Mouse (Mus musculus) WW6 (cell line): ENCODE results near the gene Itga10.
"Not testable (repeated sequence)": the region's sequence is repeated elsewhere in the genome, so short reads cannot be mapped to it uniquely, and the experiment has no call there.

Experiments used
- DNase-seq: peaks from one replicate; pipeline ENCODE4 v3.0.0-alpha.2; 2013; ENCODE audit warnings: low read depth, low spot score

Itga10 gene

DNA sequence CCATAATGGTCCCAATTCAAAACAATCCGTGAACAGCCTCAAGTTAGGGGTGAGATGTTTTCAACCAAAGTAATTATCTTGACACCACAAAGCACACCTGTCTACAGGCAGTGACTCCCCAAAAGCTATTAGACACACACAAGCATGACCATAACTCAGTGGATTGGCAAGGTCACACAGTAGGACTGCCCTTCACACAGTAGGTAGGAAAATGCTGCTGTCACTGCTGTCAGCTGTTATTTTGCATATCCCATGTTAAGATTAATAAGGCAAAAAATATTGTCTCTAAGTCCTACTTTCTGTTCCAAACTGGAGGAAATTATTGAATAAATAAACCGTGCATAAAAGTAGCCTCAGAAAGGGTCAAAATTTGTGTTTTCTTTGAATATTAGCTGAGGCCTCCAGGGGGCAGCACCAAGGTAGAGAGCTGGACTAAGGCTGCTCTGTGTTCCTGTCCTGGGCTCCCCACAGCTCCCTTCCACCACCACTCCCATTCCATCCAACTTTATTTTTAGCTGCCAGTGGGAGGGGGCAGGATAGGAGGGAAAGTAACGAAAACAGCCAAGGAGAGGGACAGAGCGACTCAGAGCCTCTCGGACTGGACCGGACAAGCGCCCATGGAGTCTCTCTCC lies at the start of gene Itga10:
Gene Itga10, plus strand, starts transcription at position 567 of the 632 bp plus-strand sequence.
- DNase-seq: no peak

DNA sequence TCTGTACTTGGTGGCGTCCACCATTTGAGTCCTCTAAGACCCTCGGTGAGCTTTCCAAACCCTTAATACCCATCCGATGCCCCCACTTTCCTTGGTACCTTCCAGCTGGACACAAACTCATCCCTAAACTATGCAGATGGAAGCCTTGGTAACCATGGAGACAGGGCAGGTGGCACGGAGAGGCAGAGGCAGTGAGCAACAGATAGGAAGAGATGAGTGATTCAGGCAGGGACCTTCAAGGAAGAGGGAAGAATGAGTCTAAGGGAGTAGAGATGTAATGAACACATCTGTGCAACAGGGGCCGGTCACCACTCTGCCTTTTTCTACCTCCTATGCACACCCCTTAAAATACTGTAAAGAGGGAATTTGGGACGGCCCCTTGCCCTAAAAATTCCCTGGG lies 49.7 kb upstream of the Itga10 start:
- no peak for DNase-seq

DNA sequence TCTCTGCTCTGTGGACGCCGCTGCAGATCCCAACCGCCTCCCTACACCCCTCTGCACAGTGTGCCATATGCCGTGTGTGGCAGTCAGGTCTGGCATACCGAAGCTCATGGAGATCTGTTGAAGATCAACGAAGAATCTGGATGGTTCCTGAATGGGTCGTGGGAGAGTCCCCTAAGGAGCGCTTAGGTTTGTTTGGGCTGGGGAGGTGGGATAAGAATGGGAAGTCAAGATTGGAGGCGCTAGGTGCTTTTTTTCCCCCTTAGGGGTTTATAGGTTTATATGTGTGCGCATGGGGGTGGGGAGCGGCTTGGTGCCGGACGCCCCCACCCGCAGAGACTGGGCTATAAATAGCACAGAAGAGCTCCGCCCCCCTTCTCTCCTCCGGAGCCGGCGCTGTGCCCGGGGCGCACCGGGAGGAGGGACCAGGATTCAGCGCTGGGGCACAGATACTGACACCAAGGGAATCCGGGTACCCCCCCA lies 49.1 kb upstream of the Itga10 start, which contains the start of gene Ankrd34a:
Gene Ankrd34a, plus strand, starts transcription at position 409 of the 480 bp plus-strand sequence.
- DNase-seq: no peak

DNA sequence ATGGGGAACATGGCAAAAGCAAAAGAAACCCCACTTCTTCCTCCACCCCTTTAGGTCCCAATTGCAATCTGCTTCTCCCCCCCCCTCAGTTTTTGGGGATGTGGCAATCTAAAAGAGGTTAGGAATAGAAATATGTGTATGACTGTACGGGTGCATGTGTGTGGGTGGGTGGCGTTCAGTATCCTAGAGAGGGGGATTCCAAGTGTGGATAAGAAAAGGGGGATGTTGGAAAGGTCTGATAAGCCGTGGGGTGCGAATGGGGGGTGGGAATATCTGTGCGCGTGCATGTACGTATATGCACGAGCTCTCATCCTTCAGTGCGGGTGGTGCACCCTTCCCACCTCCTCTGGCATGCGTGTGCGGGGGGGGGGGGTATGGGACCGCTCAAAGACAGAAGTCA lies 48.5 kb upstream of the Itga10 start:
- no peak for DNase-seq

DNA sequence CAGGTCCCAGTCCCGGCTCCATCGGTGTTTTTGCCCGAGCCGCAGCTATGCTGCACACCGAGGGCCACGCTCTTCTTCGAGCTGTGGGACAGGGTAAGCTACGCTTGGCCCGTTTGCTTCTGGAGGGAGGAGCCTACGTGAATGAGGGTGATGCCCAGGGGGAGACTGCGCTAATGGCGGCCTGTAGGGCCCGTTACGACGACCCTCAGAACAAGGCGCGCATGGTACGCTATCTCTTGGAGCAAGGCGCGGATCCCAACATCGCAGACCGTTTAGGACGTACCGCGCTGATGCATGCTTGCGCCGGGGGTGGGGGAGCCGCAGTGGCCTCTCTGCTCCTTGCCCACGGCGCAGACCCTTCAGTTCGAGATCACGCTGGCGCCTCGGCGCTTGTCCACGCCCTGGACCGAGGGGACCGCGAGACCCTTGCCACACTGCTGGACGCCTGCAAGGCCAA lies 47.9 kb upstream of the Itga10 start:
- no peak for DNase-seq

DNA sequence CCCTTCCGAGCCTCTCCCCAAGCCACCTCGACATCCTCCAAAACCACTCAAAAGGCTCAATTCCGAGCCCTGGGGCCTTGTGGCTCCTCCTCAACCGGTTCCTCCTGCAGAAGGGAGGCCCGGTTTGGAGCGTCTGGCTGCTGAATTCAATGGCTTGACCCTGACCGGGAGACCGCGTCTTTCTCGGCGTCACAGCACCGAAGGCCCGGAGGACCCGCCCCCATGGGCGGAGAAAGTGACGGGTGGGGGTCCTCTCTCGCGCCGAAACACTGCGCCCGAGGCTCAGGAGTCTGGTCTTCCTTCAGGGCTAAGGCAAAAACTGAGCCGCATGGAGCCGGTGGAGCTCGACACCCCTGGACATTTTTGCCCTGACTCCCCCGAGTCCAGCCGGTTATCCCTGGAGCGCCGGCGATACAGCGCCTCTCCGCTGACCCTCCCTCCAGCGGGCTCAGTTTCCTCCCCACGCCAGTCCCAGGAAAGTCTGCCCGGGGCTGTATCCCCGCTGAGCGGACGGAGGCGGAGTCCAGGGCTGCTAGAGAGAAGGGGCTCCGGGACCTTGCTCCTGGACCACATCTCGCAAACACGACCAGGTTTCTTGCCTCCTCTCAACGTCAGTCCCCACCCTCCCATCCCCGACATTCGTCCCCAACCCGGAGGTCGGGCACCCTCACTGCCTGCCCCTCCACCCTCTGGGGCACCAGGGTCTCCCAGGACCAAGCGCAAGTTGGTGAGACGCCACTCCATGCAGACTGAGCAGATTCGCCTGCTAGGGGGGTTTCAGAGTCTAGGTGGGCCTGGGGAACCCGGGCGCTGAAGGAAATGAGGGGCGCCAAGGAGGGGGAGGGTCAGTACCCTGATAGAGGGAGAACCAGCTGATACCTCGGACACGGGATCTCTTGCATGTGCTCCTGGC lies 47.0 kb upstream of the Itga10 start:
- no peak for DNase-seq

DNA sequence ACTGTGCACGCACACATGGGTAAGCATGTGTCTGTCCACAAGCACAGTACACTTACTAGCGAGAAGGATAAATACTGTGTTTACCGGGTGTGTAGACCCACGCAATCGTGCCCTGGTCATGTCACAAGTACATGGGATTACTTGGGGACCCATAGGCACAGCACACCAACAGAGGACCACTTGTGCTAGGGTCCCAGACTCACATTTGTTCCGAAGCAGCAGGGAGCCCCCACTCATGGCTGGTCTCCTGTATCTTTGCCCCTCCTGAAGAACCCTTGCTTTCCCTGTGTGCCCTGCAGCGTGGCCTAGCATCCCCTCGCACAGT lies 46.4 kb upstream of the Itga10 start:
- DNase-seq: no peak

DNA sequence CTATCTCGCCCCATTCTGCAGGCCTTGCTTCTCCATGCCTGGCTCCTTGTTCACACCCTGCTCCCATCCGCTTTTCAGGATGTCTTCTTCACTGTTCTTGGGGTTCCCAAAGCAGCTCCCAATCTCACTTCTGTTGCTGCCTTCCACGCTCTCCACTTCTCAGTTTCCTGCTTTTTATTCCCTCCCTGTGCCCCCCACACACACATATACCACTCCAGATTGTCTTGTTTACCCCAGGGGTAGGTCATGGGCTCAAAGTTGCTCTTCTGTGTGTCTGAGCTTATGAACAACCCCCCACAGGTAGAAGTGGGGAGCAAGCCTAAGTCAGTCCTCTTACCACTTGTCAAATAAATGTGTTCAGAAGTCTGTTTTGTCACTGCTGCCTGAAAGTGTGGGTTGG lies 46.0 kb upstream of the Itga10 start:
- DNase-seq: no peak

DNA sequence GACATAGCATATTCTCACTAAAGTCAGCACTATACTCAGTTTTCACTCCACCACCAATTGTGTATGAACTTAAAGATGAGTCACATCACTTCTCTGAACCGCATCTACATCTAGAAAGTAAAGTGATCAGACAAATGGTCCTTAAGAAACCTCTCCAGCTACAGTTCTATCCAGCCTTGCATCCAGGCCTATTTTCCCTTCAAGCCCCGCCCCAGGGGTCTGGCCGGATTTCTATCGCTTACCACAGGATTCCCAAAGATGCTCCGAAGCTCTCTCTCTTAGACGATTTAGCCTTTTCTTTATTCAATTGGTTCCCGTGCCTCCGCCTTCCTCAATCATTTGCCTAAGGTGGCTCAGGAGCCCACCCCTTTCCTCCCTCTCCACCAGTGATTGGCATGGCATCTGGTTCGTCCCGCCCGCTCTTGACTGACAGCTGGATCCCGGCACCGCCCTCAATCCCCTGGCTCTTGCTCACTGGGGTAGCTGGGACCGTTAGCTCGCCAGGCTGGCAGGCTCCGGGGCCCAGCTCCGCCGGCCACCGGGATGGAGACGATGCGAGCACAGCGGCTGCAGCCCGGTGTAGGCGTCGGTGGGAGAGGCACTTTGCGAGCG lies 44.6 kb upstream of the Itga10 start, which contains the start of gene Lix1l:
Gene Lix1l, plus strand, starts transcription at position 511 of the 612 bp plus-strand sequence.
- DNase-seq: peak; percentile 93

DNA sequence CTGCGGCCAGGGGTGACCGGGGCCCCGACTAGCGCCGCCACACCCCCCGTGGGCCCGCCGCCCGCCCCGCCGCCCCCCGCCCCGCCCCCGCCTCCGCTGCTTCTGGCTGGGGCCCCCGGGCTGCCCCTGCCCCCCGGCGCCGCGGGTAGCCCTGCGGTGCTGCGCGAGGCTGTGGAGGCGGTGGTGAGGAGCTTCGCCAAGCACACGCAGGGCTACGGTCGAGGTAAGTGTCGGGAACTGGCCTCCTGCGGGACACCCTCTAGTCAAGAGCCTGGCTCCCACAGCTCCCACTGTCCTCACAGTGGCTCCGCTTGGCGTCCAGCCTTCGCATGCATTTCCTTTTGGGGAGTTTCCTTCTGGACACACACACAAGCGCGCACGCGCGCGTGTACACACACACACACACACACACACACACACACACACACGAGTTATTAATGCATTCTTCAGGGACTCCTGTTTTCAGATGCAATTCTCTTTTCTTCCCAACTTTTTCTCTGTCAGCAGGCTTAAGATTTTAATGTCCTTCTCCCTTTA lies 44.1 kb upstream of the Itga10 start:
- DNase-seq: no peak

DNA sequence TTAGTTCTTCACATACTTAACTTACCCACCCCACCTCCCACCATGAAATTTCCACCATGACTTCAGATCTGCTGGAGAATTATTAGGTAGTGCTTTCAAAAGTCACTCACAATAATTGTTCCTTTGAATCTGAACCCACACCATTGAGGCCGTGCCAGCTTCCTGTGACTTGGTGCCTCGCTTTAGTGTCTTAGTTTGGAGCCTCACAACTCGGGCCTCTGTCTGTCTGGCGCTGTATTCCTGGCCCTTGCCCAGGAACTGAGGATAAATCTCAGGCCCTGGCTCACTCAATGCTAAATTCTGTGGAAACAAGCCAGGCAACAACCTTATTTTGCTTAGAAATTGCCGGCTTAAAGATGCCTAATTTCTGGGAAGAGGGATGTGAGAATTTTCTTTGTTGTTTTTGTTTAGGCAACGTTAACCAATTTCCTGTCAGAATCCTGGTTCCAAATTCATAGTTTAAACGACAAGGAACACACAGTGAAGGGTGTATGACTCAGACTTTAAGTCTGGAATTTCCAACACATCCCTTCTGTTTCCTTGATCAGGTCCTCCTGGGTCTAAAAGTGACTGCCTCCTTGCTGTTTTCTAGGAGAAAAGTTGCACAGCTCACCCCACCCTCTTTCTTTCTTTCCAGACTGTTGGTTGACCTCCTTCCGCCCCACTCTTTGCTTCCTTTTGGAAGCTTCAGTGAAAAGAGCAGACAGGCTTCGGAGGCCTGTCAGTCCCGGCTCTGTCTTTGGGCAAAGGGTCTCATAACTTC lies 43.3 kb upstream of the Itga10 start:
- DNase-seq: no peak

DNA sequence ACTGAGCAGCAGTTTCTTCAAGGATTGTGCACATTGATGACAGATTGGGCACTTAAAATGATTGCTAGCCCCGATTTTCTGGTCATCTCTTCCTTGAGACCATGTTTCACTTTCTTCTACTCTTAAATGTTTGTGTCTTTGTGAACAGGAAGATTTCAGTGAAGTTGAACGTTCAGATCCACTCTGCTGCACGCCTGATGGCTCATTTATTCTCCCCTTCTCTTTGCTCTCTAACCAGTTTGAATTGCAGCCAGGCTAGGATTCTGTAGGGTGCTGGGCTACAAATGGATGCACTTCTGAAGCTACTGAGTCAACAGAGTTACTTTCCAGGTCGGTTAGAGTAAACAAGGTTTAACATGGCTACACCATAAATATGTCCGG lies 42.7 kb upstream of the Itga10 start:
- DNase-seq: no peak

DNA sequence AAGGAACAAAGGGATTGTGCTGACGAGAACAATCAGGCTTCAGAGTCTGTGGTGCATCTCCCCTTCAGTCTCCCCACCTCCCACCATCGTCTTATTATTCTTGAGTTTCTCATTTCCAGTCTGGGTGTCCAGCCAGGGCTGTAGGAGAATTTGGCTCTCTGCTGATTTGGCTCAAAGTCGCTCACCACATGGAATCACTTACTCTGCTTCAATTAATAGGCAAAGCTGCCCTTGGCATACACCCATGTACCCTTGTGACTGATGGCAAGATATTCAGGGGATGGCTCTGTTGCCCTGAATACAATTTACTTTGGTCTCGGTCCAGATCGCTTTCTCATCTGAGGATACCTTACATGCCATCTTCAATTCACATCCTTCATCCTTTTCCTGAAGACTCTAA lies 42.1 kb upstream of the Itga10 start:
- no peak for DNase-seq

DNA sequence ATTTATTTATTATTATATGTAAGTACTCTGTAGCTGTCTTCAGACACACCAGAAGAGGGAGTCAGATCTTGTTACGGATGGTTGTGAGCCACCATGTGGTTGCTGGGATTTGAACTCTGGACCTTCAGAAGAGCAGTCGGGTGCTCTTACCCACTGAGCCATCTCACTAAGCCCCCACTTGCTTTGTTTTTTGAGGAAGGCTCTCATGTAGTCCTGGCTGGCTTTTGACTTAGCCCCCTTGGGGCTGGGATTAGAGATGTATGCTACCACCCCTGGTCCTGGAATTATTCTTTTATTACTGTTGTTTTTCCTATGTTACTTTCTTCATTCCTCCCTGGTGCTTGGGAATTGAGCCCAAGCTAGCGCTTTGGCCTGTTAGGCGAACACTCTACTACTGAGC lies 39.4 kb upstream of the Itga10 start:
- not testable (repeated sequence) for DNase-seq

DNA sequence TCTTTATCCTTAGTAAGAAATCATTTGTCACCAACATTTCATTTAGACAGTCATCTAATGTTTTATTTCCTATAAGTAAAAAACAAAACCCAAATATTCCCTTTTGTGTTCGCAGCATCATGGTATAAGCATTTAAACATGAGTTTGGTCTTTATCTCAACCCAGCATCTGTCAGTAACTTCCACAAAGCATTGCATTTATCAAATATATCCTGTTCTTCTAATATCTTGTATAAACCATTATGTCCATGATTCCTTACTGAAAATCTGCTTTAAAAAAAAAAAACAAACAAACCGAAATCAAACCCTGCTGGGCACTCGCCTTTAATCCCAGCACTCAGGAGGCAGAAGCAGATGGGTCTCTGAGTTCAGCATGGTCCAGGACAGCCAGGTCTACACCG lies 38.8 kb upstream of the Itga10 start:
- DNase-seq: no peak

DNA sequence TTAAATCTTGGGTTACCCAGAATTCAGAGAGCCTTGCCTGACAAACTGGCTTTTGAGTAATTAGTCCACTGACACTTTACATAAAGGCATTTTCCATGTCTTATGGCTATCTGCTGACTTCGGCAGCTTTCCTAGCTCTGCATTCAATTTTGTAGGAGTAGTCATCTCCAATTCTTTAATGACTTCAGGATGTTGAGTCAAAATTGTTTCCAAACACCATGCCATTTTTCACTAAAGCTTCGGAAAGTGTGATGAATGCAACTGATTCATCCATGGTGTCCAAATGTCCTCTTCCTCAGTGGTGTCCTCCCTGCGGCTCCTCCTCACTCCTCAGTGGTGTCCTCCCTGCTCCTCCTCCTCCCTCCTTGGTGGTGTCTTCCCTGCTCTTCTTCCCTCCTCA lies 27.4 kb upstream of the Itga10 start:
- DNase-seq: no peak

DNA sequence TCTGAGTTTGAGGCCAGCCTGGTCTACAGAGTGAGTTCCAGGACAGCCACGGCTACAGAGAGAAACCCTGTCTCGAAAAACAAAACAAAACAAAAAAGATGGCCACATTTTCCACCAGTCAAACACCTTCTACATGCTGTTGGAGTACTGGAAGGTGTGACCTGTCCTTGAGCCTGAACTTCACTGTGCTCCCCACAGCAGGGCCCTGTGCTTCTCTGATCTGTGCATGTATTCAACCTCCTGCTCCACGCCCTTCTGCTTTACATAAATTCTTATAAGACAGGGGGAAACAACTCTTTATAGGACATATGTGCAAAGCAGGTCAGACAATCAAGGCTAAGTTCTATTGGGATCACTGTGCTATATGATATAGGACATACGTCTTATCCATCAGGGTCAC lies 22.2 kb upstream of the Itga10 start:
- DNase-seq: no peak

DNA sequence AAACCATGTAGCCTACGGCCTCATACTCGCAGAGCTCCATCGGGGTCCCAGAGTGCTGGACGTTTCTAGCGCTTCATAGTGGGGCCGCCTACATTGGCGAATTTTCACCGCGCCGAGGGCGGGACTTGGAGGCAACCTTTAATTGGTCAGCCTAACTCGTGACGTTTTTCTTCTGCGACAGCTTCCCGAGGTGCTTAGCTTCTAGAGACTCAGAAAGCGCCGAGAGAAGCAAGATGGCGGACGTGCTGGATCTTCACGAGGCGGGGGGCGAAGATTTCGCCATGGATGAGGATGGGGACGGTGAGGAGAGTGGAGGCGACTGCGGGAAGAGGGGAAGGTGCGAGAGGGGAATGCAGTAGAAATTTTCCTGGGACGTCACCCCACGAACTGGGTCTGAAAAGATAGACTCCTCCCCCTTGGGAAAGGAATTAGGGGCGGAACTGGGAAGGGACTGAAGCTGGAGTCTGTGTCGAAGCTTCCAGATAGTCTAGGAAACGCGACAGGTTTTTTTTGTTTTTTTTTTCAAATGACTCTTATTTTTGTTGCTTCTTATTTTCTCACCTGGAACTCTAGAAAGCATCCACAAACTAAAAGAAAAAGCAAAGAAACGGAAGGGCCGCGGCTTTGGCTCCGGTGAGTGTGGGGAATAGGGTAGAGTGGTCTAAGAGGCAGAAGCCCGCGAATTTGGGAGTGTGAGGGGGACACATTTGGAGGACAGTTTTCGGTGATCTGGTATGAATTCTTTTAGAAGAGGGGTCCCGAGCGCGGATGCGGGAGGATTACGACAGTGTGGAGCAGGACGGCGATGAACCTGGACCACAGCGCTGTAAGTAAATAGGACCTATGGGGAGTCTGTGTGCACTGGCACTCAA lies 15.4 kb upstream of the Itga10 start, which contains the start of gene Rbm8a:
Gene Rbm8a, plus strand, starts transcription at position 205 of the 872 bp plus-strand sequence.
- DNase-seq: peak; percentile 95

DNA sequence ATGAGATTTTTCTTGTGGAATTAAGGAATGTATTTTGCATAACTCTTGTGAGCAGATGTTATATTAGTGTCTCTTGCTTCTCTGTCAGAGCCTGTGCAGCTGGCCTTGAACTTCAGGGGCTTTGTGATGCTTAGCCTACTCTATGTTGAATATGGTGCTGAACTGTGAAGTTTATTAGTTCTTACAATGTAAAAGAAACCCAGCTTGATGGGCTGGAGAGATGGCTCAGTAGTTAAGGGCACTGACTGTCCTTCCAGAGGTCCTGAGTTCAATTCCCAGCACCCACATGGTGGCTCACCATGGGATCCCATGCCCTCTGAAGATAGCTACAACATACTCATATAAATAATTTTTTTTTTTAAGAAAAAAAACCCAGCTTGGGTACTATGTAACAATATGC lies 13.3 kb upstream of the Itga10 start:
- no peak for DNase-seq

DNA sequence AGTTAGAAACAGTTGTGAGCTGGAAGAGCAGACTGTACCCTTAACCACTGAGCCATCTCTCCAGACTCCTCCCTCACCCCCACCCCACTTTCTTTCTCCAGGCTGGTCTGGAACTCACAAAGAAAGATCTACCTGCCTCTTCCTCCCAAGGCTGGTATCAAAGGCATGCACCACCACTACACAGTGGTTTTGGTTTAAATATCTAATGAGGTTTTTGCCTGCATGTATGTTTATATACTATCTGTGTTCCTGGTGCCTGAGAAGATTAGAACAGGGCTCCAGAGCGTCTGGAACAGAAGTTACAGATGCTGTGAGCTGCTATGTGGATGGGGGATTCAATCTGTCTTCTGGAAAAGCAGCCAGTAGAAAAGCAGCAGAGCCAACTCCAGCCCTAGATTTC lies 11.4 kb upstream of the Itga10 start:
- DNase-seq: no peak
